Mouse (Mus musculus) adrenal gland, adult 8-10 months (tissue): ENCODE measurements around the gene Mgmt. TPM values are rescaled to one million over a fixed set of nuclear protein-coding genes. Genes with fewer than 3 reads are reported as not detected.

ENCODE experiments used
- DNase-seq: peaks from one replicate; pipeline ENCODE4 v3.0.0; 2022
- total RNA-seq, 4 experiments: library from RNA; stranded (reverse); gene quantifications; 2 replicates each; pipeline ENCODE4 v1.2.4; 2022

Gene Mgmt
- total RNA-seq, 4 experiments from 2014 or later = 3.7 to 5.9 (median 4.7) TPM

DNA sequence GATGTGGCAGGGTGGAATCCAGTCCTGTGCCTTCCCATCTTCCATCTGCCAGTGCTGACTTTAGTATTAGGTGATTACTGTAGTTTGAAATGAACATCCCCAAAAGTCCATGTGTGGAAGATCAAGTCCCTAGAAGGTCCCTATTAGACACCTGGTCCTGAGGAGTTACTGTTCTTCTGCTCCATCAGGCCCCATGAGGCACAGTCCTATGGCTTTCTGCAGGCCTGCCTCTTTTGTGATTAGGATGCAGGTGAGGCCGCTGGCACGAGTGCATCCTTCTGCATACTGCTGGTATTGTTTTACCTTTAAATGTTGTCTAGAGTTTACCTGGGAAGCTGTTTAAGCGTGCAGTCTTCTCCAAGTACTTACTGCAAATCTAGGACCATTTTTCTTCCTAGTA, 21.6 kb downstream of the Mgmt start:
- no peak for DNase-seq

DNA sequence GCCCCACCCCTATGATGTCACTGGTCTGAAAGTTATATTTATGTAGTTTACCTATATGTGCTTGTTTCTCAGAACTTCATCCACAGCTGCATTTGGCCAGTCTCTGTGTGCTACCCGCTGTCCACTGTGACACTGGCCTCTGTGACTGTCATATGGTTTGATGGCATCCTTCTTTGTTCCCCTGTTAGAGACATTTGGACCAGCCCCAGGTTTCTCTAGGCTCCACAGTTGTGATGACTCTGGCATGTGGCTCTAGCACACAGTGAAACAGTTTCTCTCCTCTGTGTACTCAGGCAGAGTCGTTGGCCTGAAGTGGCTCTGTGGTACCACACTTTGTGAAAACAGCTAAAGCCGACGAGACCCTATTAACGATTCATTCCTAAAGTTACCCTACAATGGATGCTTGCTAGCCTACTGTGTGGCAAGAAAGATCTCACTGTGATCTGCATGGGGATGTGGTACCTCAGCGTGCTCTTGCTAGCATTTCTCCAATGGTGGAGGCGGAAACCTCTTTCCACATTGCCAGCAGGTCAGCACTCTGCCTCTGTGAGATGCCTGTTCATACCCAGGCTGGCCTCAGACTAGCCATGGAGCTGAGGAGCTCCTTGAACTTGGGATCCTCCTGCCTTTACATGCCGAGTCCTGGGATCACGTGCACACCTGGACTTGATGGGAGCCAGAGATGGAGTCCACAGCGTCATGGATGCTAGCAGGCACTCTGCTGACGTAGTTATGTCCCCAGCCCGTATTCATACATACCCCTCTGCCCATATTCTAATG, 26.8 kb downstream of the Mgmt start:
- no peak for DNase-seq

DNA sequence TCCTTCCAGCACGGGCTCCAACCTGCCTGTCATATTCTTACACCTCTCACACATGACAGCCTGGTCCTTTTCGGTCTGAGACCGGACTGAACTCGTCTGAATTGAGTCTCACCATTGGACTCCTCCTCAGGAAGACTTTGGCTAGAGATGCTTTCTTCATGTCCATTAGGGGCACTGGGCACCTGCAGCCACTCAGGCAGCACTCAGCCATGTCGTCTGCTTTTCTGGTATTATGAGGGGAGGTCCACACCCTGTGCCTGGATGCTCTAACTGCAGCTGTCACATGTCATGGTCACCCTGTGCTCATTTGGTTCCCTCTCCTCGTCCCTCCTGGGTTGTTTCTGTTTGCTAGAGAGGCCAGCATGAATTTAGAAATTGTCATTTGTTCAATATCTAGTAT, 27.8 kb downstream of the Mgmt start:
- no peak for DNase-seq

DNA sequence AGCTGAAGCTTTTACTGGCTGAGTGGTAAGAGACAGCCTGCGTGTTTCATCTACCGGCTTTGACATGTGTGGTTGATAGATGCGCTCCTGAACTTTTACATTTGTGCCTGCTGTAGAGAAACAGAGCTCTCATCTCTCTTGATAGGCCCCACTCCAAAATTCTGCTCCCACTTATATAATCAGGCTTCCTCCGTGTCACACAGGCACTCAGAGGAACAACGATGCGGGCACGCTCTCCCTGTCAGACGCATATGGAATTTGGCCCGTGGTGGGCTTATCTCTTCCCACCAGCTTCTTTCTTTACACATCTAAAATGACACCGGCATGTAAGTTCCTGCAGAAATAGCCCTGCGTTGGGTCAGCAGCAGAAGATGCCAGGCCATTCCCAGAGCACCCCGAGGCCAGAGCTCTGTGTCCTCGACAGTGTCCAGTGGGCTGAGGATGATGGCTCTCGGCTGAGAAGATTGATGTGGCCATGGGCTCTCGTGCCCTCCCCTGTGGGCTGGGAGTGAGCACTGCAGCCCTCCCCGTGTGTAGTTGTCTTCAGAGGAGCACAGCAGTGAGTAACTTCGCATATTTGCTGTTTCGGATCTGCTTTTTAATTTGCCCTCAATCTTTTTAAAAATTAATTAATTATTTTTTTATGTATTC, 30.3 kb downstream of the Mgmt start:
- DNase-seq = no peak

DNA sequence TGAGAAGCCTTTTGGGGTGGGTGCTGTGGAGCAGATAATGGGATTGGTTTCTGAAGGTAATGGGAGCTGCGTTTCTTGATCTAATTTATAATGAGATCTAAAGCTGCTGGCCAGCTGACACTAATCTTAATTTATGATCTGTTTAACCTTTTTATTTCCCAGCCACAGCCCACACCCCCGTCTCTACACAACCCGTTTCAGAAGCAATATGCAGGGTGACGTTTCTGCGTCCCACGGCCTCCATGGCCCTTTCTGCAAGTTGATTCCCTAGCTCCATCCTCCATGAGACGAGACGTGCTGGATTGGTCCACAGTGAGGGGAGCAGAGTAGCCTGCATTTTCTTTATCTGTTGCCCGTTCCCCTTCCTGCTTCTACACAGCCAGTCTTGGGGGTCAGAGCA, 31.8 kb downstream of the Mgmt start:
- DNase-seq = no peak

DNA sequence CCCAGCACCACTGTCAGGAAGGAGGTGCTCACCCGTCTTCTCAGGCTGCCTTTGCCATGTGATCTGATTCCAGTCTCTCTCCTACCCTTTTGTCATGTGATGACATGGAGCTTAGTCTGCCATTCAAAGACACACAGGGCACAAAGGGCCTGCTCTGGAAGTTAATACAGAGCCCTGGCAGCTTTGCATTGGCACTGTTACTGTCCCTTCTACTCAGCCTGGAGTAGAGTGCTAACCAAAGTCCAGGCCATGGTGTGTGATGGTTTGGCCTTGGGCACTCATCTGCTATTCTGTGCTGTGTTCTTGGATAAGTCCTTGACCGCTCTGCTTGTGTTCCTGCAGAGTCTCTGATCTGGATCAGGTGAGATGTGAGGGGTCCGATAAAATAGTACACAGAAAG, 36.0 kb downstream of the Mgmt start:
- no peak for DNase-seq

DNA sequence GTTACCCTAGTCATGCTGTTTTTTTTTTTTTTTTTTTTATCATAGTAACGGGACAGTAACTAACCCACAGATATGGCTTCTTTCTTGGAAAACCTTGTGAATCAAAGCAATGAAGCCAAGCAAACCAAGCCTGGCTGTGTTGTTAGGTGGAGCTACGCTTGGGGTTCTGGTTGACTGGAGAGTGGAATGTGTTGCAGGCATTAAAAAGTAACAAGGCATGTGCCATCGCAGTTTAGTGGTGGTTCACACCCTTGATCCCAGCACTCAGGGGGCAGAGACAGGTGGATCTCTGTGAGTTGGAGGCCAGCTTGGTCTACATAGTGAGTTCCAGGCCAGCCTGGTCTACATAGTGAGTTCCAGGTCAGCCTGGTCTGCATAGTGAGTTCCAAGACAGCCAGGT, 39.0 kb downstream of the Mgmt start:
- DNase-seq = no peak

DNA sequence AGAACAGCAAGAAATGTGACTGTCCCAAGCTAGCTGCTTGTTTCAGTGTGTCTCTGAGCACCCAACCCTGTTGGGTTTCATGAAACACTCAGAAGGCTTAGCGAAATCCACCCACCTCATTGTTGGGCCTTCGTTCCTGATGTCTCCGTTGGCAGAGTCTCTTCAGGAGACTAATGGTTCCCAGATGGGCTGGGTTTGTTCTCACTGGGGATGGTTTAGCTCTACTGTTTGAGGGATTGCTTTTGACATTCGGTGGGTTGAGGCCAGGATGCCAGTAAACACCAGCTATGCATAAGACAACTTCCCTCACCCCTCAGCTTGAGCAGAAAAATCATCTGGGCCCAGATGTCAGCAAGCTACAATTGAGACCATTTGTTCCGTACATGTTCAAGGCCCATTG, 39.9 kb downstream of the Mgmt start:
- DNase-seq = no peak

DNA sequence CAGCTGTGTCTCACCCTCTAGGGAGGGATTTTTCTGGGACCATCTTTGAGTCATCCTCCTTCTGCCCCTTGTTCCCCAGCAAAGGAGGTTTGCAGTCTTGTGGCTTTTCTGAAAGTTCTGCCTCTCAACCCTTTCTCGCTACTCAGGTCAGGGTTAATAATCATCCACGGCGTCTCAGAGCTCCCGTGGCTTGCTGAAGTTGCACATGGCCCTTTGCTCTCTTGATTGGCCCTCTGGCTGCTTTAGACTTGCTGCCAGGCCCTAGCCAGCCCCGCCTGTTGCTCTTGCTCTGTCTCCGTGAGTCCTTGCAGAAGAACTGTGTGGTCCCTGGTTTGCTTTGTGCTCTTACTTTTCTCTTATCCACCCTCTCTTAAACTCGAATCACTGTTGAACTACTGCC, 40.4 kb downstream of the Mgmt start:
- DNase-seq = no peak

DNA sequence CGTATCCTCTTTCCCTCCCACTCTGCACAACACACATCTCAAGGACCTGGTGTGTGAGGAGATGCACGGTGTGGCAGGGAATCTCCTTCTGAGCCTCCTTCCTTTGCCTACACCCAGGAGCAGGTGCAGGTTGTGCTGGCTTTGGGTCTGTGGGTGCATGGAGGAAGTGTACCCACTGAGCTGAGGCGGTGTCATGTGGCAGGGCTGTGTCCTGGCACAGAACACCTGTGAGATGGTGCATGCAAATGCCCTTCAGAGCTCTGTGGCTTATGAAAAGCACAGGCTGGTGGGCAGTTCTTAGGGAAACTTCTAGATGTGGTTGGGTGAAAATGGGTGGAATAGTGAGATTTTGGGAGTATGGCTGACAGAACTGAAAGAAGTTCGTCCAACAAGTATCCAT, 44.0 kb downstream of the Mgmt start:
- no peak for DNase-seq

DNA sequence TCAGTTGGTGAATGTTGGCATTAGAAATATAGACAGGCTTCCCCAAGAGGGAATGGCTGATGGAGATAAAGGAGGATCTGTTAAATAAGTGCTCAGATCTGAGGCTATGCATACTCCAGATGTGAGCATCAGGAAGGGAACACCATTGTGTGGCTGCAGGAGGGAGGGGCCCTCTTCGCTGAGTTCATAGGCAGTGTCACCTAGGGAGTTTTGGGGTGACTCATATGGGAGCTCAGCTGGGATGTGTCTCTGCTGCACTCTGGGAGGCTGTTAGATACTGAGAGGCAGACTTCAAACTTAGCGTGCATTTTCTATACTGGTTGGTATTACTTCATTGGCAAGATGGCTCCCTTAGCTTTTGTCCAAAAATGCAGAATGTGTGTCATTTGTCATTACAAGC, 48.0 kb downstream of the Mgmt start:
- DNase-seq = no peak

DNA sequence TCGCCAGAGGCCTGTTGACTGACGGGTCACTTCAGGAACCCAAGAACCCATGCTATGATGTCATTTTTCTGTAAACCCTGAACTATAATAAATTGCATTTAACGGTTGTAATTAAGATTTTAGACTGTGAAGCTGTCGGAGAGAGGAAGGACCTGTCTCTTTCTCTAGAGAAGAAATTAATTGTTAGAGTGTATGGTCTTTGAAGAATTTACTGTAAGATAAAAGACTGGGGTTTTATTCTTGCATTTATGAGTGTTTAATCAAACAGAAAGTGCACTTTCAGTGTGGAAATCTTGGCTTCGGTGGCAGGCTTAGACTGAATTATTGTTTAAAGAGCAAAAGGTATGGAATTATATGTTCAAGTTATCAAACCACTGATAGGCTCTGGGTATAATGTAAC, 49.5 kb downstream of the Mgmt start:
- no peak for DNase-seq

DNA sequence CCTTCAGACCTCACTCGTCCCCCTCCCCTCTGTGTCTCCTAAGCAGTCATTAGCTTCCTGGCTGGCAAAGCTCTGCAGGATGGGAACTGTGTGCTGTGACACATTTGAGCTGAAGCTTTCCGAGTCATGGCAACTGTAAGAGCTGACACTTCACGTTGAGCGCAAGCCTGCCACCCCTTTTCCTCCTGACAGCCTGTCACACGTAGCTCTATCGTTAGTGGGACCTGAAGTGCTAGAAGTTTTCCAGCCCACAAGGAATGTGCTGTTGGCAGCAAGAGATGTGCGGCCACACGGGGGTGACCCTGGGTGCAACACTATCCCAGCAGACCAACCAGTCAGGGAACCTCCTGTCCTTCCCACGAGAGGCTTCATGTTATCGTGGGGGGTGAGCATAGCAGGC, 51.3 kb downstream of the Mgmt start:
- no peak for DNase-seq

DNA sequence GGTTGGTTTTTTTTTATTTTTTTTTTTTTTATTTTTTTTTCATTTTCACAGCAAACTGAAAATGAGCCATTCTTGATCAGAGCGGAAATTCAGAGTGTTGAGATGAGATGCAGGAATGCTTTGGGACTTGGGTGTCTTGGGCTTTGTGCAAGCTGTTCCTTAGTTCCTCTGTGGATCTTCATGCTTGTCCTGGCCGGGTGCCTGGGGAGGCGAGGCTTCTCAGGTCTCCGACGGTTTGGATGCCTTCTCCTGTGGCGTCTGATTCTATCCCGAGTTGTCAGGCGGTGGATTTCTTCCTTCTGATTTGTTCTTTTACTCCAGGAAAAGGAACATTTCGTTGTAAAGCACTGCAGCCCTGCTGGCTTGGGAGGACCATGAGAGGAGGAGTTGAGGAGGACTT, 51.7 kb downstream of the Mgmt start:
- no peak for DNase-seq

DNA sequence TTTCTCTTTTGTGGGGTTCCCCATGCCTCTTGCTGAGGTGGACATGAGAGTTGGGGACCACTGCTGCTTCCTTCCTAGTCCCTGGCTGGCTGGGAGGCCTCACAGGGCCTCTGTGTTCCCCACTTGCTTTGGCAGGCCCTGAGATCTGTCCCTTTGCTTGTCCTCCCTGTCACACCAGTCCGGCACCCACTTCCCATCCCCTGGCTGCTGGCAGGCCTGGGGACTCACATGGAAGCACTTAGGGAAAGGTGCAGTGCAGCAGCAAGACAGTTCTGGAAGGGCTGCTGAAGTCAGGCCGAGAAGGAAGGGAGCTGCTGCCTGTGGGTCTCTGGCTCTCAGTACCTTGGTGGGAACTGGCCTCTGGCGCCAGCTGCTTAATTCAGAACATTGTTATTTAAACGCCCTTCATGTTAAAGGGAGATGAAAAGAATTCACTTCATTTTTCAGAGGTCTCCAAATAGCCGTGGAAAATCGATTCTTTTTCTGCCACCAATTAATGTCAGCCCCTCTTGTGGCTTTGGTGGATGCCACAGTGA, 53.9 kb downstream of the Mgmt start:
- no peak for DNase-seq

DNA sequence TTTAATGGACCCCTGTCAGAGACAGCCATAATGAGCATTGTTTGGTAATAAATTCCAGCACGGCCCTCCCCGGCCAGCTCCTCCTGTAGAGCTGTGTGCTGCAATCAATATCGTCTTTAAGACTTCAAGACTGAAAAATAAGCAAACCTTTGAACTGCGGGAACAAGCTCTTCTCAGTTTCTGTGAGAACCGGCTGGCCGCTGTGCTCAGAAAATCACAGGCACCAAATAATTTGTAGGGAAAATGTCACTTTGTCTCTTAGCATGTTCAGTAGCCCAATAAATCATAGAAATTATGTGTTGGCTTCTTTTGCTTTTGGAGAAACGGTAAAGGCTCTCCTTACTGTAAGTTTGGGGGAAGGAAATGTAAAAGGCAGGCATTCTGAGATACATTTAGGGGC, 58.2 kb downstream of the Mgmt start:
- no peak for DNase-seq

DNA sequence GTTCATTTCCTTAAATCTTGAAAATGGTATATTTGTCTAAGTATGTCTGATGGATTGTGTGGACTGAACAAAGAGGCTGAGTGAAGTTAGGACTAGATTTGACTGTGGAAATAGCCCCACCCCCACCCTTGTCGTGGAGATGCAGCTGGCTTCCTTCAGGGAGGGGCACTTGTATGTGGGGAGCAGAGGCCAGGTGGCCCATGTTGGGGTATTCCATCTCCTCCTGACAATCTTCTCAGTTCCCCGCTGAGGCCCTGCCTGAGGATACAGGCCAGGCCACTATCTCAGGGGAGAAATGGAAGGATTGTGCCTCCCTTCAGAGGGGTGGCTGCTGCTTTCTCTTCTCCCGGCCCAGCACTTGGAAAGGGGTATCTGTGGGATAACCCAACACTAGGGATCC, 58.8 kb downstream of the Mgmt start:
- no peak for DNase-seq

DNA sequence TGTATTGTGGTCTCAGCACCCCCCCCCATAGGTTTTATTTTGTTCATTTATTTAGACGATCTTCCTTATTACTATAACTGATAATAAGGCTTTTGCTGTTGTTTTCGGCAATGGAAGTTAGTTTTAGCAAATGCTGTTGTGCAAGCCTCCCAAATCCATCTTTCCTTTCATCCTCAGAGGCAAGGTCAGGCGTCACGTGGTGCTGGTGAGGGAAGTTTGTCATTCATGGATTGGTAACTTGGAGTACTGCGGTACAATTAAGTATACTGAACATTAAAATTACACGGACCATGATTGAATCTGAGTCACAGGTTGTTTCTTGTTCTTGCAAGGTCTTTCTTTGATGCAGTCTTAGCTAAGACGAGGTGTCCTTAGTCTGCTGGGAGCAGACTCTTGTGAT, 77.9 kb downstream of the Mgmt start:
- DNase-seq = peak; percentile 36

DNA sequence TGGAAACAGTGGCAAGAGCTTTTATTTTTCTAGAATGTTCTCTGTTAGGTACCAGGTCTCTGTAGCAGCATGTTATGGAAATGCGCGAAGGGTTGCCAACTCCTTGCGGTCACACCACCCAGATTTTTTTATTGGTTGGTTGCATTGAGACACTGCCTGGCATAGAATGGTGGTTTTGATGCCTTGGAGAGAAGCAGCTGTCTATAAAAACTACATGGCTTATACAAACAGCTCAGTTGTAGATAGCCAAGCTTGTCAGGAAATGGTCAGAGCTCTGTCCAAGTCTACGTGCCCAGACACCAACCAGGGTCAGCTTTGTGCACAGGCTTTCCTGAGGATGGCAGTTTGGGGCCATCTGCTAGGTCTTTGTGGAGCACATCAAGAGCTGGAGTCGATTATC, 80.6 kb downstream of the Mgmt start:
- DNase-seq = no peak

DNA sequence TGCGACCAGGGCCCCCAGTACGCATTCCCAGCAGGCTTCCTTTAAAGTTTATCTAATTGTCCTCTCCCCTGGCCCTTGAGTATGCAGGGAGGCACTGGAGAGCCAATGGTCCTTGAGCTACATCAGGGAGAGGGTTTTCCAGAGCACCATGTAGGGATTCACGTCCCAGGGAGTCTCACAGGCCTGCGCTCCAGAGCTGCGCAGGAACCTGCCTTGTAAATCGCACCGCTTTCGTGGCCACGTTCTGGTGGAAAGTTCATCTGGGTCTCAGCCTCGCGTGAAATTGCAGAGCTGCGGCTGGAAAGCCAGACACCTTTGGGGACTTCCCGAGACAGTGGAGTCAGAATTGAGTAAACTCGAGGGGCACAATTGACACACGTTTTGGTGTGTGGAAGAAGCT, 103.0 kb downstream of the Mgmt start:
- no peak for DNase-seq

DNA sequence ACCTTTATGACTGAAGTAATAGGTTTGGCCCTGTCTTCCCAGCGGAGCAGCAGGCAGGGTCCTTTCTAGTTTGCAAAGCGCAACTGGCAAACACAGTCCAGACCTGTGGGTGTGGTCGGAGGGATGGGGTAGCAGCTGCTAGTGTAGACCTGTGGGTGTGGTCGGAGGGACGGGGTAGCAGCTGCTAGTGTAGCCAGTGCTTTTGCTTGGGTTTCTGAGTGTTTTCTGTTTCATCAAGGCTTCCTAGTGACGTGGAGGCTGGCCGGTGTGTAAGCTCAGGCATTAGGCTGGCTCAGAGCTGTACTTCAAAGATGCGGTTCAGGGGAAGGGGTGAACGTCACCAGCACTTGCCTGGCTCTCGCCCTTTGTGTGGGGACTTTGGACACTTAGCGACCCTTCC, 106.3 kb downstream of the Mgmt start:
- no peak for DNase-seq

DNA sequence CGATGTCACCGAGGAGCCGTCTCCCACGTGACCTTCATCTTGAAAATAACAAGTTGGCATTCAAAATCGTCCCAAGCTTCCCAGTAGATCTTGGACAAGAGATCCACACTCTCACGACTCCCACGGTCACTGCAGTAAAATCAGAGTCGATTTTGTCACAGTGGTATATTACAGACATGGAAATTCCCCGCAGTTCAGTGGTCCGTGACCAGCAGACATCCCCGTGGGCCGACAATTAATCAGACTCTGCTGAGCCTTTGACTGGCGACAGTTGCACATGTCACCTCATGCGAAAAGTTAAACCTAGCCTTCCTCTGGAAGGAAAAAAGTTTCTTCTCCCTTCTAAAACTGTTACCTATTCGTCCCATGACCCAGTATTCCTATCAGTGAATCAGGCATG, 106.8 kb downstream of the Mgmt start:
- DNase-seq = no peak

DNA sequence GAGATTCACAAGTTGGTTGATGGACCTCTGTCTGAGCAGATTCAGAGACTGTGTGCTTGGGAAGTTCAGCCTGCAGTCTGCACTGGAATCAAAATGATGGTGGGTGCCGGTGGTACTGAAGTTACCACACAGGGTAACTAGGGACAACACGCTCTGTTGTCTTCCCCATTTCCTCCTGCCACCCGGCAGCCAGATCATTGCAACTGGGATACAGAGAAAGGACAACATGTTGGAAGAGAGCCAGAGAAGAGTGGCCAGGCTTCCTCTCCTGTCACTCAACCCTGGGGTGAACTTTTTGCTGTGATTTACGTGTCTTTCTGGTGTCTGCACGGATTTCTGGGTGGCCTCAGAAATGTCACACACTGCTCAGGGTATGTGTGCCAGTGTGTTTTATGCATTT, 107.4 kb downstream of the Mgmt start:
- peak; percentile 23 for DNase-seq

DNA sequence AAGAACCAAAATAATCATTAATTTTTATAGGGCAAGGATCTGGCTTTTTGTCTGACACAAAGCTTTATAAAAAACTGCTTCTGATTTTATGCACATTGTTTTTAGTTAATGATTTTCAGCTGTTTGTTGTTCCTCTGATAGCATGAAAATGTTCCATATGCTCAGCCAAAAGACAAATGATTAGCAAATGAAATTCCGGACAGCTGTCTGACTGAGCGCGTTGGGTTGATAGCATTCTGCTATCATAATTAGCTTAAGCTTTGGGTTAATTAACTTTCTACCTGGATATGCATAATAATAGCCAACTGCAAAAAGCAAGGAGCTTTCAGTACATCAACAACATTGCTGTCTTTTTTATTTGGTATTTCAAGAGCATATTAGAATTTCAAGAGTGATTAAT, 108.0 kb downstream of the Mgmt start:
- DNase-seq = no peak
